20 mouse cellular contexts compared by ENCODE assay signal in genomic region chr6:31840621-31841020, GRCm38 (mm10).
DNase-seq lines count a peak whose midpoint lies in the region; ATAC-seq and TF ChIP-seq lines count a peak whose summit lies in the region.
"Had no signal": no experiment of that assay in that cellular context is flagged by ENCODE, and none has a peak within 500 bp of the region (broad histone marks: within the 10 kb centered on the region; RNA-seq: fewer than 3 reads in every experiment).

No protein-coding gene starts in this region.

- no peak overlapping the region for H3K4me3 ChIP-seq in heart, embryonic 12.5 days
- H3K4me3 ChIP-seq in liver, embryonic 14.5 days (ENCODE audit: insufficient read depth in 1 of 2, low read depth in 2 of 2, low read length in 2 of 2) = no peak overlapping the region
- H3K4me3 ChIP-seq in liver, embryonic 12.5 days = no peak overlapping the region
- H3K4me3 ChIP-seq: embryonic facial prominence, embryonic 10.5 days; hindbrain, embryonic 12.5 days; limb, embryonic 15.5 days; lung, embryonic 15.5 days; megakaryocyte, embryonic 14.5 days had no signal

- H3K27me3 ChIP-seq in heart, embryonic 12.5 days (replicated peaks) = no peaks in the 10 kb centered on the region
- no peaks in the 10 kb centered on the region for H3K27me3 ChIP-seq in liver, embryonic 14.5 days (ENCODE audit: control insufficient read depth, insufficient read depth, low read length)
- no peaks in the 10 kb centered on the region for H3K27me3 ChIP-seq in liver, embryonic 12.5 days (replicated peaks)
- H3K27me3 ChIP-seq: hindbrain, embryonic 12.5 days; limb, embryonic 15.5 days; lung, embryonic 15.5 days; megakaryocyte, embryonic 14.5 days had no signal

- no peak for ATAC-seq in heart, embryonic 12.5 days (ENCODE audit: insufficient number of reproducible peaks, low FRiP score)
- no peak for ATAC-seq in liver, embryonic 14.5 days (ENCODE audit: insufficient read depth)
- no peak for ATAC-seq in liver, embryonic 12.5 days
- ATAC-seq: forebrain, embryonic 16.5 days; midbrain, embryonic 16.5 days had no signal

- H3K4me1 ChIP-seq in heart, embryonic 12.5 days (replicated peaks) = no peaks in the 10 kb centered on the region
- H3K4me1 ChIP-seq in liver, embryonic 14.5 days (replicated peaks; ENCODE audit: control insufficient read depth in 2 of 2, insufficient read depth in 2 of 2, low read length in 1 of 2) = no peaks in the 10 kb centered on the region
- H3K4me1 ChIP-seq in liver, embryonic 12.5 days = no peaks in the 10 kb centered on the region
- H3K4me1 ChIP-seq: embryonic facial prominence, embryonic 10.5 days; hindbrain, embryonic 12.5 days; limb, embryonic 15.5 days; lung, embryonic 15.5 days; megakaryocyte, embryonic 14.5 days had no signal

- peaks cover 9% of the 10 kb centered on the region for H3K9me3 ChIP-seq in heart, embryonic 12.5 days (replicated peaks)
- H3K9me3 ChIP-seq in liver, embryonic 14.5 days (ENCODE audit: control insufficient read depth, low read length) = no peaks in the 10 kb centered on the region
- no peaks in the 10 kb centered on the region for H3K9me3 ChIP-seq in liver, embryonic 12.5 days (replicated peaks)
- H3K9me3 ChIP-seq: hindbrain, embryonic 12.5 days; limb, embryonic 15.5 days; lung, embryonic 15.5 days had no signal

- H3K9ac ChIP-seq in heart, embryonic 12.5 days = no peak overlapping the region
- no peak overlapping the region for H3K9ac ChIP-seq in liver, embryonic 14.5 days (replicated peaks)
- no peak overlapping the region for H3K9ac ChIP-seq in liver, embryonic 12.5 days
- H3K9ac ChIP-seq: hindbrain, embryonic 12.5 days; limb, embryonic 15.5 days; lung, embryonic 15.5 days had no signal

- TF ChIP-seq EP300 in liver, embryonic 14.5 days (IDR thresholded peaks at IDR 0.05; ENCODE audit: low read depth) = no peak

- 79% methylated on average over 4 of the region's 4 CpGs for WGBS in heart, embryonic 12.5 days
- WGBS in liver, embryonic 14.5 days (ENCODE audit: insufficient replicate concordance) = 64% methylated on average over 4 of the region's 4 CpGs
- WGBS in liver, embryonic 12.5 days (ENCODE audit: insufficient replicate concordance) = 75% methylated on average over 4 of the region's 4 CpGs

- DNase-seq in adrenal gland, postnatal 14 days = peak; percentile 7
- DNase-seq in adrenal gland, postnatal 25 days = no peak
- DNase-seq in heart, adult 11 months = peak; percentile 66
- no peak for DNase-seq in liver, embryonic 14.5 days (ENCODE audit: low read depth in 3 of 3, low spot score in 3 of 3)
- DNase-seq in NIH3T3 (ENCODE audit: low read depth) = peak; percentile 8
- DNase-seq in right cerebral cortex, adult 2 months (ENCODE audit: low spot score in 2 of 2) = no peak
- DNase-seq: cerebellum, postnatal 36 days; kidney, adult 11 months; right cerebral cortex, adult 18-20 months; spleen, adult 18-20 months; thymus, adult 2 months had no signal

- H3K4me2 ChIP-seq in heart, embryonic 12.5 days = no peak overlapping the region
- H3K4me2 ChIP-seq in liver, embryonic 14.5 days (ENCODE audit: low read depth) = no peak overlapping the region
- H3K4me2 ChIP-seq in liver, embryonic 12.5 days = no peak overlapping the region
- H3K4me2 ChIP-seq: hindbrain, embryonic 12.5 days; limb, embryonic 15.5 days; lung, embryonic 15.5 days had no signal

- no peaks in the 10 kb centered on the region for H3K36me3 ChIP-seq in heart, embryonic 12.5 days
- H3K36me3 ChIP-seq in liver, embryonic 14.5 days (replicated peaks; ENCODE audit: control insufficient read depth, insufficient read depth, low read depth) = no peaks in the 10 kb centered on the region
- no peaks in the 10 kb centered on the region for H3K36me3 ChIP-seq in liver, embryonic 12.5 days
- H3K36me3 ChIP-seq: embryonic facial prominence, embryonic 10.5 days; hindbrain, embryonic 12.5 days; limb, embryonic 15.5 days; lung, embryonic 15.5 days had no signal

- no peak overlapping the region for H3K27ac ChIP-seq in heart, embryonic 12.5 days (ENCODE audit: poor library complexity, severe bottlenecking)
- H3K27ac ChIP-seq in liver, embryonic 14.5 days = no peak overlapping the region
- no peak overlapping the region for H3K27ac ChIP-seq in liver, embryonic 12.5 days
- H3K27ac ChIP-seq: embryonic facial prominence, embryonic 10.5 days; hindbrain, embryonic 12.5 days; limb, embryonic 15.5 days; lung, embryonic 15.5 days had no signal

- TF ChIP-seq CTCF in liver, embryonic 14.5 days (IDR thresholded peaks at IDR 0.05; ENCODE audit: low read depth) = peak; percentile 6; the same call in 1 of the 2 replicates

Comparison
In these comparisons a context has a peak if more than half of its experiments do, and no peak if none do; other contexts are left out.
1. DNase-seq: peak in adrenal gland, postnatal 14 days (single experiment), heart, adult 11 months (single experiment) and NIH3T3 (single experiment); none in adrenal gland, postnatal 25 days (single experiment), liver, embryonic 14.5 days (0 of 3) and right cerebral cortex, adult 2 months (0 of 2).